Mouse (Mus musculus): Measurements from ENCODE around the gene Cav3. TPM values are rescaled to one million over a fixed set of nuclear protein-coding genes. Genes with fewer than 3 reads are reported as not detected.

Gene Cav3
- total and polyA plus RNA-seq, 3 experiments, result not detected

- H3K4me3 ChIP-seq (replicated peaks in 1 of 3; ENCODE audit: low read depth in 2 of 3, low read length in 2 of 3, poor library complexity in 1 of 3), result no peak overlapping the region
- in situ Hi-C loops (cut with MboI; ENCODE audit: low pct_ligation_motif_present, low pct_unique_long_range_greater_than_20kb, low sequenced_read_pairs), result no loop called here
- no peak for DNase-seq (ENCODE audit: extremely low read depth)
- peaks cover 15% of the 10 kb centered on the region for H3K27me3 ChIP-seq (replicated peaks)
- no peak overlapping the region for H3K4me2 ChIP-seq (ENCODE audit: insufficient read depth, low read depth, poor library complexity, severe bottlenecking)
- no peak overlapping the region for H3K27ac ChIP-seq (ENCODE audit: insufficient read depth, low read depth)
- dilution Hi-C loops (cut with MboI; ENCODE audit: extremely low pct_ligation_motif_present, extremely low pct_unique_long_range_greater_than_20kb, low sequenced_read_pairs), result no loop called here
- peaks cover 2% of the 10 kb centered on the region for H3K9me3 ChIP-seq (replicated peaks; ENCODE audit: low read length)
- H3K79me2 ChIP-seq (replicated peaks; ENCODE audit: control insufficient read depth, extremely low read depth, insufficient read depth, poor library complexity, severe bottlenecking), result no peaks in the 10 kb centered on the region
- H3K36me3 ChIP-seq (replicated peaks in 1 of 2; ENCODE audit: control insufficient read depth in 1 of 2, insufficient read depth in 1 of 2, low read length in 1 of 2), result no peaks in the 10 kb centered on the region
- no peak overlapping the region for H3K9ac ChIP-seq (ENCODE audit: insufficient read depth, low read depth)
- no peak for TF ChIP-seq MYC (IDR thresholded peaks at IDR 0.05; ENCODE audit: low read depth, low read length)
- no peak for TF ChIP-seq JUND (conservative IDR thresholded peaks at IDR 0.05; ENCODE audit: low read depth, low read length)
- no peak for TF ChIP-seq POLR2AphosphoS2 (IDR thresholded peaks at IDR 0.05; ENCODE audit: low read depth, low read length)
- no peak for TF ChIP-seq USF1 (IDR thresholded peaks at IDR 0.05; ENCODE audit: low read depth, low read length)
- TF ChIP-seq JUN (IDR thresholded peaks at IDR 0.05; ENCODE audit: insufficient read depth, low read depth, low read length), result no peak
- TF ChIP-seq KAT2A (IDR thresholded peaks at IDR 0.05; ENCODE audit: insufficient replicate concordance, low read length), result no peak
- TF ChIP-seq ETS1 (conservative IDR thresholded peaks at IDR 0.05; ENCODE audit: low read depth, low read length), result no peak
- no peak for TF ChIP-seq TBP (conservative IDR thresholded peaks at IDR 0.05; ENCODE audit: low read depth, low read length)
- peaks cover 0 to 6% of the 10 kb centered on the region in 2 experiments; a peak in 1 of 4 replicates for H3K4me1 ChIP-seq (ENCODE audit: control insufficient read depth in 1 of 2, insufficient read depth in 2 of 2)
These were observed 6.1 kb downstream of the Cav3 start for GRCm38 (mm10) chr6:112465441-112465840.

- Histone ChIP-seq H3K9ac (ENCODE audit: insufficient read depth, low read depth) (no peak overlapping the region), H3K4me3 (replicated peaks in 1 of 3; ENCODE audit: low read depth in 2 of 3, low read length in 2 of 3, poor library complexity in 1 of 3) (no peak overlapping the region), H3K4me2 (ENCODE audit: insufficient read depth, low read depth, poor library complexity, severe bottlenecking) (no peak overlapping the region), H3K27me3 (replicated peaks) (peaks cover 15% of the 10 kb centered on the region), H3K27ac (ENCODE audit: insufficient read depth, low read depth) (no peak overlapping the region), H3K36me3 (replicated peaks in 1 of 2; ENCODE audit: control insufficient read depth in 1 of 2, insufficient read depth in 1 of 2, low read length in 1 of 2) (no peaks in the 10 kb centered on the region), H3K4me1 (ENCODE audit: control insufficient read depth in 1 of 2, insufficient read depth in 2 of 2) (peaks cover 0 to 6% of the 10 kb centered on the region in 2 experiments; a peak in 1 of 4 replicates), H3K79me2 (replicated peaks; ENCODE audit: control insufficient read depth, extremely low read depth, insufficient read depth, poor library complexity, severe bottlenecking) (no peaks in the 10 kb centered on the region), H3K9me3 (replicated peaks; ENCODE audit: low read length) (peaks cover 3% of the 10 kb centered on the region)
- TF ChIP-seq UBTF (IDR thresholded peaks at IDR 0.05; ENCODE audit: low read depth, low read length) (no peak), TCF12 (IDR thresholded peaks at IDR 0.05; ENCODE audit: low read depth, low read length) (no peak), RAD21 (IDR thresholded peaks at IDR 0.05; ENCODE audit: low read depth, low read length) (no peak)
- dilution Hi-C loops (cut with MboI; ENCODE audit: extremely low pct_ligation_motif_present, extremely low pct_unique_long_range_greater_than_20kb, low sequenced_read_pairs), result no loop called here
- no peak for DNase-seq (ENCODE audit: extremely low read depth)
- in situ Hi-C loops (cut with MboI; ENCODE audit: low pct_ligation_motif_present, low pct_unique_long_range_greater_than_20kb, low sequenced_read_pairs), result no loop called here
These were observed 6.7 kb downstream of the Cav3 start for GRCm38 (mm10) chr6:112466001-112466400.

- in situ Hi-C loops (cut with MboI; ENCODE audit: low pct_ligation_motif_present, low pct_unique_long_range_greater_than_20kb, low sequenced_read_pairs) (no loop called here), dilution Hi-C loops (cut with MboI; ENCODE audit: extremely low pct_ligation_motif_present, extremely low pct_unique_long_range_greater_than_20kb, low sequenced_read_pairs) (no loop called here)
- Histone ChIP-seq H3K4me3 (replicated peaks in 1 of 3; ENCODE audit: low read depth in 2 of 3, low read length in 2 of 3, poor library complexity in 1 of 3) (no peak overlapping the region), H3K27ac (ENCODE audit: insufficient read depth, low read depth) (no peak overlapping the region), H3K27me3 (replicated peaks) (peaks cover 14% of the 10 kb centered on the region), H3K4me2 (ENCODE audit: insufficient read depth, low read depth, poor library complexity, severe bottlenecking) (no peak overlapping the region), H3K79me2 (replicated peaks; ENCODE audit: control insufficient read depth, extremely low read depth, insufficient read depth, poor library complexity, severe bottlenecking) (no peaks in the 10 kb centered on the region), H3K36me3 (replicated peaks in 1 of 2; ENCODE audit: control insufficient read depth in 1 of 2, insufficient read depth in 1 of 2, low read length in 1 of 2) (no peaks in the 10 kb centered on the region), H3K9ac (ENCODE audit: insufficient read depth, low read depth) (no peak overlapping the region), H3K9me3 (replicated peaks; ENCODE audit: low read length) (peaks cover 6% of the 10 kb centered on the region), H3K4me1 (ENCODE audit: control insufficient read depth in 1 of 2, insufficient read depth in 2 of 2) (peaks cover 0 to 4% of the 10 kb centered on the region in 2 experiments; a peak in 1 of 4 replicates)
- TF ChIP-seq ZNF384 (IDR thresholded peaks at IDR 0.05; ENCODE audit: low read depth, low read length) (no peak), MYC (IDR thresholded peaks at IDR 0.05; ENCODE audit: low read depth, low read length) (no peak), UBTF (IDR thresholded peaks at IDR 0.05; ENCODE audit: low read depth, low read length) (no peak), TCF12 (IDR thresholded peaks at IDR 0.05; ENCODE audit: low read depth, low read length) (no peak)
- DNase-seq (ENCODE audit: extremely low read depth), result no peak
These were observed 12.3 kb downstream of the Cav3 start for GRCm38 (mm10) chr6:112471644-112472043.
